Mouse (Mus musculus): ENCODE results near the gene Olfr224.
"Not testable (repeated sequence)": the region's sequence is repeated elsewhere in the genome, so short reads cannot be mapped to it uniquely, and the experiment has no call there.

Olfr224 gene

DNA sequence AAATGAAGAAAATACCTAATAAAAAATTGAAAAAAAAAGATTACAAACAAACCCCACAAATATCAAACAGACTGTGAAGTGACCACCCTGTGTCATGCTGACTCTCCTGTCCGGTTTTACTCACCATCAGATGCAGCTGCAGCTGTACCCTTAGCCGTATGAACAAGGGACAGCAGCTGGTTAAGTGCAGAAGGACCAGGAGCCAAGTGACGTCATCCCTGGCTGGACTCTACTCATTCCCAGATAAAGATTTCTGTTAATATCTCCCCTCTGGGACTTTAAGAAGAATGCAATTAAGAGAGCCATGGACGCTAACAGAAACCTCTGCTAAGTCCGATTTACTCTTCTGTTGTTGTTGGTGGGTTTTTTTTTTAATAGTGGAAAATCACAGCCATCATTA is at the start of gene Olfr224:
TSS of gene Olfr224 (minus strand) at position 149 of the 400 bp plus-strand sequence.
- no peak for DNase-seq

DNA sequence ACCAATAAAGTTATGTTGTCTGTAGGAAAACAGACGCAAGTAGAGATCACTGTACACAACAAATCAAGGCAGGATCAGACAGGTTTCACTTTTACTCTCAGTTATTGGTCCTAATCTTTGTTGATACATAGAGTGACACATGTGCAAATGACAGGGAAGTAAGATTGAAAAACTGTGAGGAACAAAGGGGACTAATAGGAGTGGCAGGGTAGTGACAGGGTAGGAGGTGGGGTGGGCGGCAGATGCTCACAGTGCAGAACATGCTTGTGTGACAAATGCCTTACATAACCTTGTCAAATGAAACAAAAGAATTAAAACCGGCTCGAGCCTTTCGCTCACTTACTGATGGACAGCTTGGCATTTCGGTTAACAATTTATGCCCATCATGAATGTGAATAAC is 48.4 kb upstream of the Olfr224 start:
- no peak for DNase-seq

DNA sequence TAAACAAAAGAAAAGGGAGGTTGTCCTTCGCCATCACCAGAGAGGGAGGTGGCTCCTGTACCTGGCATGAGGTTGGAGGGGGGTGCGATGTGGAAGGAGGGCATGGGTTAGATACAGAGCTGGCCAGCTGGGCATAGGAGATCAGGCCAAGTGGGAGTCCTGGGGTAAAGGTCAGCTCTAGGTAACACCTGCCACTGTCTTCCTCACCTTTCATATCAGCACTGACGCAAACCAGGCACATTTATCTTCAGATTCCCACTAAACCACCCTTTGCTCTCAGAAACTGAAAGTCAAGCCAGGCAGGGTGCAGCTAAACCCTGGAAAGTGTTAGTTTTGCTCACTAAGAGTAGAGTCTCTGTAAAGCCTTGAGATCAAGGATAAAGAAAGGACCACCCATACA is 48.0 kb upstream of the Olfr224 start:
- DNase-seq: no peak

DNA sequence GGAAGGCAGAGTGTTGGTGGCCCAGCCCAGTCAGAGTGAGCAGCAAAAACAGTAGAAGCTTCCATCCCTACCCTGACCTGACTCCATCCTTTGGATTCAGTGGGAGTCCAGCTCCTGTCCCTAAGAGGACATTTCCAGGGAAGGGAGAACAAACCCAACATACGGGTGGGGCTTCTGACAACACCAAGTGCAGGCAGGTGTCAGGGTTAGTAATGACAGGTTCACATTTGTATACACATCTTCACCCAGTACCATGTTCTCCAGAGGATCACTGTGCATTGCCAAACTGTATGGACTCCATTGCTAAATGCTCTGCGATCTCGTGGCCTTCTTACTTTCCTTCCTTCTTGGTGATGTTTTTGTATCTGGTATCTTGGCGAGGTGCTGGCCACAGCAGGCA is 45.6 kb upstream of the Olfr224 start, which contains the start of gene 2210407C18Rik:
TSS of gene 2210407C18Rik (minus strand) at position 101 of the 400 bp plus-strand sequence.
- no peak for DNase-seq

DNA sequence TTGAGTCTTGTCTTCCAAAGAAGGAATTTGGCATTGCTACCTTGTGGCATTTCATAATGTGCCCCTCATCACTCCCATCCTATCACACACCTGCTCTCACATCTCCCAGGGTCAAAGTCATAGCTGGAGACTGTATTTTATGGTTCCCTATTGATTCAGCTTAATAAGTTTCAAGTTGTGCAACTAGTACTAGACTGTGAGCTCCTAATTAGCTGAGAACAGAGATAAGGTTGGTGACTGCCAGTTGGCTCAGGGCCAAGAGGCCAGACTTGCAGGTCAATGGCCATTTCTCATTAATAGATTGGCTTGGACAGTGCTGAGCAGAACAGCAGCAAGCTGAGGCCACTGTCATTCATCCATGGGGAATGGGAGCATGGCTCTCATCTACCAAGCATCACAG is 44.2 kb upstream of the Olfr224 start:
- DNase-seq: no peak

DNA sequence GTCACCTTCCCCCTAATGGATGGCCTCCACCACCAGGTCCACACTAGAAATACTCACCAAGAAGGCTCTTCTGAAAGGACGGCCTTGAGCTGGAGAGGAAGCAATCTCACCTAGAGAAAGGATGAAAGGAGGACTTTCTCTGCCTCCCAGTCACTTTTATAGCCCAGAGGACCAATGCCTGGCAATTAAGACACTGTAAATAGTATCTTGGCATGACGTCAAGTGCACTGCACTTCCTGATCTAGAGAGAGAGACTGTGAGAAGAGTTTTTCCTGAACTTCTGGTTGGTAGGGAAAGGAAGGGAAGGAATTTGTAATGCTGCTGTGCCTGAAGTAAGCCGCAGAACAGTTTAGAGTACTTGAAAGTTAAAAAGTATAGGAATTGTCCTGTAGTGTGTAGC is 43.0 kb upstream of the Olfr224 start:
- DNase-seq: no peak

DNA sequence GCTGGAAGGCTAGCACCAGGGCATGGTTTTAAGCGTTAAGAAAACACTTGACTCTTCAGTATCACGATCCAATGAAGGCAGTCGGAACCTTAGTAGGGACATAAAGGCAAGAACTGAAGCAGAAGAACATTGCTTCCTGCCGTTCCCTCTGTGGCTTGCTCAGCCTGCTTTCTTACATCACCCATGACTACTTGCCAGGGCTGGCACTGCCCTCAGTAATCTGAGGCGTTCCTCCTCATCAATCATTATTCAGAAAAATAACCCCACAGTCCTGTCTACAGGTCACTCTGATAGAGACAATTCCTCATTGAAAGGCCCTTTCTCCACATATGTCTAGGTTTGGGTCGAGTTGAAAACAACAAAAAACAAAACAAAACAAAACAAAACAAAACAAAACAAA is 36.7 kb upstream of the Olfr224 start:
- no peak for DNase-seq

DNA sequence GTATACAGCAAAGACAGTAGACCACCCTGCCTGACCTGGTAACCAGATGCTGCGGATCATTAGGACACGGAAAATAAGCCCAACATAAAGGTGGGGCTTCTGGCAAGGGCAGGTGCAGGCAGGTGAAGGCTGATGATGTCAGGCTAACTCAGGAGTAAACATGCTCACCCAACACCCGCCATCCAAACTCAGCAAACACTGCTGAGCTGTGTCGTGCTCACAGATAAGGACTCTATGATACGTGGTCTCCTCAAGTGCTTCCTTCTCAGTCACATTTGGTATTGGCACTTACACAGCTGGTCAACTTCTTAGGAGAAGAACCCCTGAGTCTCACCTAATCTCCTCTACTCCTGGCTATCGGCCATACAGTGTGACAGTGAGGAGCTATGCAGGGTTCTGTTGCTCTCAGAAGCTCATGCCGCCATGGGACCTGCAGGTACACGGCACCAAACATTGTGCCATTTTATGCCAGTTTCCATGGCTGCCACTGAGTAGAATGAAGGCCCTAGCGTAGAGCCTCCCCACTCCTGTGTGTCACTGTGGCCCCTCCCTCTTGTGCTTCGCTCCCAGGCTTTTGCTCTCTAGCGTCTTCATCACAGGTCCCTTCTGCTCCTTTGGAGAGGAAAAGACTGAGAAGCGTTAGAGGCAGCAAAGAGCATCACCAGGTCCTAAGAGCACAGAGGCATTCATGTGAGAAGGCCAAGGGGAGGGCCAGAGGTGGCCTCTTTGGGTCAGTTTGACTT is 36.0 kb upstream of the Olfr224 start:
- DNase-seq: no peak

DNA sequence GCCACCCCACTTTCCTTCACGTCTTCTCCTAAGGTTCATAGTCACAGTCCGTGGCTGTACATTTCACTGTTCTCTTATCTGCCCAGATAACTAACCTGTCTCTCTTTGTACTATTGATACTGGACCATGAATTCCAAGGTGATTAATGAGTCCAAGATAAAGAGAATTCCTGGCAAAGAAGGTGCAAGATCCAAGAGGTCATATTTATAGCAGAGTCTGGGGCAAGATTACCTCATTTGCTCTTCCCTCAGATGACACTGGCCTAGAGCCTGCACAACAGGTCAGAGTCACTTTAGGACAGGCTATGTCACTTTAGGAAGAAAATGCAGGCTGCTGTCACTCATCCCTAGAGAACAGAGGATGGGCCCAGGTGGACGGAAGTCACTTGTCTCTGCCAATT is 34.9 kb upstream of the Olfr224 start:
- no peak for DNase-seq

DNA sequence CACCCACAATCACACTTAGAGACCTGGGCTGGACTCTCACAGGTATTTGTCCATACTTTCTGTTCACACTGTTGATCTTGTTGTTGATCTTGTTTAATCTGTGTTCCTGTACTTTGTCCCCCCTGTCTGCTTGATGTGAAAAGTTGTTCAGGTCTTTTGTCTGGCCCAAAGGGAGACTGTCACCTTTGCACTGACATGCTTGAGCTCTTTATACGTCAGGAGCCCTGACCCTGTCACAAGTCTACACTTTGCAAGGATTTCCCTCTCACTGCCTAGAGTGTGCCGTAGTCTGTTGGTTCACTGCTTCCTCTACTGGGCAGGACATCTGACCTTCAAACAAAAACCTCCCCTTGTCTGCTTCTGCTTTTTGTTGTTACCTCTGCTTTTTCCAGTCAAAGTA is 34.3 kb upstream of the Olfr224 start:
- no peak for DNase-seq

DNA sequence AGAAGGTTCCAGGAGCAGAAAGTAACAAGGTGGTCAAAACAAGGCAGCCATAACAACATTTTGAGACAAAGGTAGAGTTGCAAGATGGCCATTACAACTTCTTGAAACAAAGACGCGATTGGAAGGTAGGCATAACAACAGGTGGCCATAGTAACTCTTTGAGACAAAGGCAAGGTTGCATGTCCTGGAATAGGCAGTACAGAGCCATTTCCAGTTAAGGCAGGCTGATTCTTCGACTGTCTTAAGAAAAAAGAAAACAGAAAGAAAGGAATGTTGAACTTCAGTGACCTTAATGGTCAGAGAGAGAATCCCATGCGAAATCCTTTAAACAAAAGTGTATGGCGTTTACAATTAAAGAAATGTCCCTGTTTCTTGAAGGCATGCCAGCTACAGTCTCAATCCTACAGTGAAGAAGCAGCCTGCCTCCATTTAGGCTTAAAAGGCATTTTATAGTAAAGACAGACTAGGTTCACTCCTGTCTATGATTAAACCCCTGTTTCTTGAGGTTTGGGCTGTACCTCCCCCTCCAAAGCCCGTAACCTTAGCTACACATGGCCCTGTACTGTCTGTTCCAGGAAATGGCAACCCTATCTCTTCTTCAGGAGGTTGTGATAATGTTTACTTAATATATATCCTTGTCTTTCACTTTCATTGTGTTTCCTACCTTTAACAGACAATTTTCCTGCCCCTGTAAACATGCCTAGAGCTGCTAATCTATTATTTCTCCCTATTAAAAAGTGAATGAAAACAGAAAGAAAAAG is 32.6 kb upstream of the Olfr224 start:
- DNase-seq: no peak

DNA sequence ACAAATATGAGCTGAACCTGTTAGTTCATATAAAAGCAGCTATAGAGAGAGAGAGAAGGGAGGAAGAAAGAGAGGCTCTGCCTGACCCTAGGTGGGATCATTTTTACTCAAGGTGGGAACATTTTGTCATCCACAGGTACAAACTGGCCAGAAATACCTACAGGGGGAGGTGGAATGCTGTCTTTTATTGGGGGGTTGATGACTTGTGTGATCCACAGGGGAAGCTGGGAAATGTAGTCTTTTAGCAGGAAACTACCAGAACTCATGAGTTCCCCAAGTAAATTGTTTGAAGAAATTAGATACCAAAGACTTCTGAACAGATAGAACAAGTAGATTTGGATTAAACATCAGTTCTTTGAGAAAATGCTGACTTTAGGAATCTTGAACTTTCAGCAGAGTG is 31.7 kb upstream of the Olfr224 start:
- DNase-seq: no peak

DNA sequence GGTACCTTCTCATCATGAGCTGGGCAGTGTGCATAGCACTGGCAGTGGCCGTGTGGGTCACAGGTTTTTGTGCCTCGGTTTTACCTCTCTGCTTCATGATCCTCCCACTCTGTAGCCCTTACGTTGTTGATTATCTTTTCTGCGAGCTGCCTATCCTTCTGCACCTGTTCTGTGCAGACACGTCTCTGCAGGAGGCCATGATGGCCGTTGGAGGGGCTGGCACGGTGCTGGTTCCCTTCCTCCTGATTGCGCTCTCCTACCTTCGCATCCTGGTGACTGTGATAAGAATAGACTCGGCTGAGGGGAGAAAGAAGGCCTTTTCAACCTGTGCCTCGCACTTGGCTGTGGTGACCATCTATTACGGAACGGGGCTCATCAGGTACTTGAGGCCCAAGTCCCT is 27.5 kb upstream of the Olfr224 start:
- DNase-seq: no peak

DNA sequence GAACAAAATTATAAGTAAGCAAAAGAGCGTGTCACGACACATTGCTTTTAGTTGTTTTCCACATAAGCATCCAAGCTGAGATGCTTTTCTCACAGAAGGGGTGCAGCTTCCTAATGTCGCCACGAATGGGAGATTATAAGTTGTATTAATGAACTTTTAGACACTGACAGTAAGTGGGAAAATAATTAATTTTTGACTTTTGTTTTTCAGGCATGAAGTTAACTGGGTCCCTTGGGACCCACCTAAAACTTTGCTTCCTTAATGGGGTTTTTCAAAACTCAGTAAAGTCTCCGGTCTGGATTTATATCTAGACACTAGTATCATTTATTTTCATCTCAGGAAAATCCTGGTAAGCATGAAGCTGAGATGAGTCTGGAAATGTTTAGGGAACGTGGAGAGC is 24.5 kb upstream of the Olfr224 start, which contains the start of gene Olfr324:
TSS of gene Olfr324 (plus strand) at position 301 of the 400 bp plus-strand sequence.
- DNase-seq: no peak

DNA sequence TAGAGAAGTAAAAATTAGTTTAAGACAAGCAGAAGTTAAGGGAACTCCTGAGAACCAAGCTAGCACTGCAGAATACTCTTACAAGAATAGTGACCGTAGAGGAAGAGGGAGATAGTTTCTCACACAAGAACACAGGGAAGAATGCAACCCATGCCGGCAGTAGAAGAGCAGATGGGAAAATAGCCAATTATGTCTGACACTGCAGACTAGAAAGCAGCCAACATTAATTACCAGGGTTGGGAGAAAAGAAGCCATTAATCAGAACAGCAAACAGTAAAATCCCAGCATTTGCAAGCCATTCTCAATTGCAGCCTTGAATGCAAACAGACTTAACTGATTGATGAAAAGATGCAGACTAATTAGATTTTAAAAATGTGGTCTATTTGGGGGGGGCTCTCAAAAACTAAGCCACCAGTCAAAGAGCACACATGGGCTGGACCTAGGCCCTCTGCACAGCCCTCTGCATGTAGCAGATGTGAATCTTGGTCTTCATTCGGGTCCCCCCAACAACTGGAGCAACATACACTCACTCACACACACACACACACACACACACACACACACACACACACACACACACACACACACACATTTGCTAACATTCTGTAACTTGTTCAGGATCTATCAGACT is 18.4 kb upstream of the Olfr224 start:
- no peak for DNase-seq

DNA sequence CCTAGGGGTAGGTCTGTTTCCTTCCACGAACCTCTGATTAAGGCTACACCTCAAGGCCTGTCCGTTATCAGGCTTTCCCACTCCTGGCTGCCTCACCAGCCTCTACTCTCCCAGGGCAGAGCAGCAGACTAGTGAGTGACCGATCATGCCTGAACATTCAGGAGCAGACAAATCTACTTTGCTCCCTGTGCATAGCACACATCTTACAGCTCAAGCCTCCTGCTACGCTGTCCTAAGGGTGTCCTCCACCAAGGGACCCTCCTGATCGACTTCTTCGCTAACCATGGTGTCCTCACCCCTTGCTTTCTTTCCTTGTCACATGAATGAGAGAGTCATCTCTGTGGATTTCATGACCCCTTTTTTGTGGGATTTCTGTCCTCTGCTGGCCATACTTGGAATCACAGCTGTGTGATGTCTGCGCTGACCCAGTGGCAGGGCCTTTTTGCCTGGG is 17.6 kb upstream of the Olfr224 start:
- peak; percentile 18 to 31 for DNase-seq

DNA sequence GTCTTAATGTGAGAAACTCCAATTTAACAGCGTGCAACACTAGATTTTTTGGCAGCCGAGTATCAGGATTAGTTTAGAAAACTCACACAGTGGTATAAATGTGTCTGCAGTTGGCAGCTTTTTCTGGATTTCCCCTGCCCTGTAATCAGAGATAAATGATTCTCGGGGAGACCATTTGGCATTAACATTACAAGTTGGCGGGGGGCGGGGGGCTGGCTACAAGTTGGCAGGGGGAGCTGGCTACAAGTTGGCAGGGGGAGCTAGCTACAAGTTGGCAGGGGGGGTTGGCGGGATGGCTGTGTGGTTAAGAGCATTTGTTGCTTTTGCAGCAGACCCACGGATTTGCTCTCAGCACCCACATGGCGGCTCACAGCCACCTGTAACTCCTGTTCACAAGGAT is 8.3 kb upstream of the Olfr224 start:
- no peak for DNase-seq

DNA sequence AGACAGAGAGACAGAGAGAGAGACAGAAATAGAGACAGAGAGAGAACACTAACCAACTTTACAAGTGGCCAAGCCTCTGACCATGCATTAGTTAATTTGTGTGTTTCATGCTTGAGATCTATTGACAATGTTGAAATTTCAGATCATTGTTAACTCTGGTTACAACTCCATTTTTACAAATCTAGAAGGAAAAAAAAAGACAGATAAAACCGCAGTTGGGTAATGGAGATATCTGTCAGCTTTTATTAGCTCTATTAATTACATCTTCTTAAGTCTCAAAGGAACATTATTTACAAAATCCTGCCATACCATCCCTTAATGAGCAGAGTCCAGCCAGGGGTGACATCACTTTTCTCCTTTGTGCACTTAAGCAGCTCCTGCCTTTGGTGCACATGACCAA is 7.1 kb upstream of the Olfr224 start, which contains the start of gene Olfr325:
TSS of gene Olfr325 (plus strand) at position 301 of the 400 bp plus-strand sequence.
- DNase-seq: no peak

DNA sequence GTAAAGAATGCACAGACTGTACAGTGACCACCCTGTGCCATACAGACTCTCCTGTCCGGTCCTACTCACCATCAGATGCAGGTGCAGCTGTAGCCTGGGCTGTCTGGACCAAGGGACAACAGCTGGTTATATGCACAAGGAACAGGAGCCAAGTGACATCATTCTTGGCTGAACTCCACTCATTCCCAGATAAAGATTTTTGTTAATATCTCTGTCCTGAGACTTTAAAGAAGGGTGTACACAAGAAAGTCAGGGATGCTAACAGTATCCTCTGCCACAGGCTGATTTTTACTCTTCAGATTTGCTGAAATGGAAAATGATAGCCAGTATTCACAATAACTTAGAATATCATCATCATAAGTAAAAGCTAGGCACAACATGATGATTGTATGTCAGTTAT is 14.8 kb downstream of the Olfr224 start, which contains the start of gene Olfr328:
TSS of gene Olfr328 (minus strand) at position 101 of the 400 bp plus-strand sequence.
- DNase-seq: no peak

DNA sequence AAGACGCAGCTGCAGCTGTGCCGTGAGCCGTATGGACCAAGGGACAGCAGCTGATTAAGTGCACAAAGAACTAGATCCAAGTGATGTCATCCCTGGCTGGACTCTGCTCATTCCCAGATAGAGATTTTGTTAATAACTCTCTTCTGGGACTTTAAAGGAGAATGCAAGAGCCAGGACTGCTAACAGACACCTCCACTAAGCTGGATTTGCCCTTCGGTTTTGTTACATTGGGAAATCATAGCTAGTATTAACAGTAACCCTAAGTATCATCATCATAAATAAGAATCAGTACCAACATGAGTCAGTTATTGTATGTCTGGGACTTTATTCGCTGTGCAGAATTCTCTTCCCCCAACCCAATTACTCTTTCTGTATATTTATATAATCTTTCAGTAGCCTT is 24.0 kb downstream of the Olfr224 start, which contains the start of gene Olfr329-ps:
TSS of gene Olfr329-ps (minus strand) at position 101 of the 400 bp plus-strand sequence.
- DNase-seq: no peak

DNA sequence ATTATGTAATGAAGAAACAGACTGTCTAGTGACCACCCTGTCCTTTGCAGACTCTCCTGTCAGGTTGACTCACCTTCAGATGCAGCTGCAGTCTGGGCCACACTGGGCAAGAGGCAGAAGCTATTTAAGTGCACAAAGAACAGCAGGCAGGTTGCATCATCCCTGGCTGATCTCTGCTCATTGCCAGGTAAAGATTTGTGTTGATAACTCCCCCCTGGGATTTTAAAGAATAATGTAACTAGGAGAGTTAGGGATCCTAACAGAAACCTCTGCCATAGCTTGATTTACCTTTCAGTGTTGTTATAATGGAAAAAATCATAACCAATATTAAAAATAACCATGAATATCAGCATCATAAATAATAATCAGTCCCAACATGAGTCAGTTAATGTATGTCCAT is 35.6 kb downstream of the Olfr224 start, which contains the start of gene Olfr330:
TSS of gene Olfr330 (minus strand) at position 101 of the 400 bp plus-strand sequence.
- DNase-seq: not testable (repeated sequence)

DNA sequence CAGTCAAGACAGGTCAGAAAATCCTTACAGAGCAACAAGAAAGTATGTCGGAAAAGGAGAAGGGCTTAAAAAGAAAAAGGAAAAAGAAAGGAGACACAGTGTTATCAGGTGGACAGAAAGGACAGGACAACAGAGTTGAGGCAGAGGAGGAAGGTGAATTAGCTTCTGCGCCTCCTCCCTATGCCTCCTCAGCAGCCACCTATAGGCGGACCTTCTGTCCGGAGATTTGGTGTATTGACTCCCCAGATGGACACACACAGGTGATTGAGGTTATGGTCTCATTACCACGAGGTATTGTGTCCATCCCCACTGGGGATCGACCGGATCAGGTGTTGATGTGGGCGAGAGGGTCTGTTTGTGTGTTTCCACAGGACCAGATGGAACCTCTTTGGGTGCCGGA is 50.6 kb downstream of the Olfr224 start:
- DNase-seq: peak; percentile 19

DNA sequence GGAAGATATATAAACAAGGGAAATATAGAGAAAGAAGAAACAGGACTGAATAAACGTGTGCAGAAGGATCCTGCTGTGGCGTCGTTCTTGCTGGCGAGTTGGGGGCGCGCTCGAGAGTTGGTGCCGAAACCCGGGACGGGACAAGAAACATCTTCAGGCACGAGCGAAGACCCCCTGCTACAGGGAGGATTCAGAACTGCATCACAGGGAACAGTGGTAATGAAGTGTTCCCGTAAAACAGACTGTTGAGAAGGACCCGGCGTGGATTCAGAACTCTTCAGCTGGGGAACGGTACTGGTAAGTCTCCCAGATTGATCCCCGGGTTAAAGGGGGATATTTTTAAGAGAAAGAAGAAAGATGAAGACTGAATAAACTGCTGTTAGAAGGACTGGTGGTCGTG is 51.4 kb downstream of the Olfr224 start:
- DNase-seq: peak; percentile 49 to 60
